Mouse (Mus musculus) megakaryocyte, embryonic 14.5 days (primary cell): Measurements from ENCODE around the gene Gm28845. TPM values are rescaled to one million over a fixed set of nuclear protein-coding genes. Genes with fewer than 3 reads are reported as not detected.
"Not testable (repeated sequence)": the region's sequence is repeated elsewhere in the genome, so short reads cannot be mapped to it uniquely, and the experiment has no call there.

Experiments
- H3K27me3 ChIP-seq: replicated peaks from 2 replicates; pipeline ENCODE3; 2012; ENCODE audit warnings: inconsistent platforms
- H3K36me3 ChIP-seq: replicated peaks from 2 replicates; pipeline ENCODE3; 2012; ENCODE audit warnings: low read length, inconsistent platforms, mixed read lengths
- H3K4me1 ChIP-seq: 2 replicates; pipeline ENCODE4 v1.6.1; 2012; ENCODE audit warnings: inconsistent platforms
- H3K4me3 ChIP-seq: replicated peaks from 2 replicates; pipeline ENCODE3; 2012; ENCODE audit warnings: moderate library complexity, mild to moderate bottlenecking, inconsistent platforms
- H3K9me3 ChIP-seq: 2 replicates; pipeline ENCODE4 v1.6.1; 2012; ENCODE audit warnings: inconsistent platforms
- FLI1 ChIP-seq: IDR thresholded peaks from 2 replicates; pipeline ENCODE4 v1.6.1; 2012; ENCODE audit warnings: low read length, inconsistent platforms, mixed read lengths
- GATA1 ChIP-seq: IDR thresholded peaks from 3 replicates; pipeline ENCODE4 v1.6.1; 2012; ENCODE audit warnings: mixed read lengths, low read length, inconsistent platforms, borderline replicate concordance
- polyA plus RNA-seq: library from polyadenylated mRNA; stranded (reverse); fragments of >175 nt; gene quantifications from 2 replicates; pipeline ENCODE4 v1.2.3, GENCODE M21; 2012; ENCODE audit warnings: low replicate concordance; ENCODE audit not compliant: insufficient read depth

Gene Gm28845
- polyA plus RNA-seq, 1 experiment: not detected

DNA sequence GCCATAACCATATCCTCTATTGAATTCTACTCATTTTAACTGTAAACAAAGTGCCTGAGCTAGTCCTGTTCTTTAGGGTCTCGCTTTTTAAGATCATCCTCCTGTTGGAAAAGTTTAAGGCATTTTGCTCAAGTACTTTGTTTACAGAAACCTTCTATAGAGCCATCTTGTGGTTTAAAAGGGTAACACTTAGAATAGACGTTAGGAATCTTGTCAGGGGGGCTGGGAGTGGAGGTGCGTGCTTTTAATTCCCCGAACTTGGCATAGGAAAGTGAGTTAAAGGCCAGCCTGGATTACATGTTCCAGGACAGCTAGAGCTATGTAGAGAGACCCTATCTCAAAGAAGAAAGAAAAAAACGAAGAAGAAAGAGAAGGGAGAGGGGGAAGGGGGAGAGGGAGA is 43.8 kb downstream of the Gm28845 start:
- Histone ChIP-seq H3K27me3 (no peaks in the 10 kb centered on the region), H3K4me1 (no peaks in the 10 kb centered on the region), H3K36me3 (no peaks in the 10 kb centered on the region), H3K4me3 (no peak overlapping the region), H3K9me3 (0 out of 2 replicates have a peak, but pooled peaks cover 2% of the 10 kb centered on the region)
- no peak for TF ChIP-seq FLI1
- no peak for TF ChIP-seq GATA1

DNA sequence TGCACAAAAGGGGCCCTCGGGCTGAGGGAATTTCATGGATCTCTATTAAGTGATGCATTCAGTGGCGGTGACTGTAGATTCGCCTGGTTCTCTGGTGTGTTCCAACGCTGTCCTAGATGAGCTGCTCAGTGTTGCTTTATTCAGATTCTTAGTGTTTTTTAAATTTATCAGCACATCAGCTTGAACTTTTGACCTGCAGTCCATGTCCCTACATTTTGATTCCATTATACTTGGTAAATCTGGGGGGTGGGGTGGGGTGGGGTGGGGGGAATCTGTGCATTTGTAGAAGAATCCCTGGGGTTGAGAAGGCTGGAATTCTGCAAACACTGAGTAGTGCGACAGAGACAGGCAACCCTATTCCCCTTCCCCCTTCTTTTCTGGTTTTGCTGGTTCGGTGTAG is 45.8 kb downstream of the Gm28845 start, which contains the start of gene Crygc:
TSS of gene Crygc (minus strand) at position 101 of the 400 bp plus-strand sequence.
- Histone ChIP-seq H3K4me3 (no peak within 1 kb of the TSS), H3K9me3 (no peaks in the 10 kb centered on the region), H3K4me1 (no peaks in the 10 kb centered on the region), H3K36me3 (no peaks in the 10 kb centered on the region), H3K27me3 (no peaks in the 10 kb centered on the region)
- no peak for TF ChIP-seq GATA1

DNA sequence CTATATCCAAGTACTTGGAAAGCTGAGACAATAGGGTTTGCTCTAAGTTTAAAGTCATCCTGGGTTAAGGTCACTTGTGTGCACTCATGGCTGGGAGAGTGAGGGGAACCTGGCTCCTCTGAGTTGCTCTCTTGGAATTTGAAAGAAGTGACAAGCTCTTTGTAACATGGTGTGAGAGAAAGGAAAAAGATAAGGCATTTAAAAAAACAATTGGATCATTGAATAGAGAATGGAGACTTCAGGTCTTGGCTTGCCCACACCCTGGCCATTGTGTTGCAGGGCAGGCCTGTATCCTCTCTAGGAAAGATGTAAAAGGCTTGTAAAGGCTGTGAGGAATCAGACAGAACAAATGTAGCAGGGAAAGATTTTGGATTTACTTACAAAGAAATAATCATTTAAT is 51.5 kb downstream of the Gm28845 start:
- peaks cover 4% of the 10 kb centered on the region for H3K9me3 ChIP-seq
- no peaks in the 10 kb centered on the region for H3K27me3 ChIP-seq
- no peaks in the 10 kb centered on the region for H3K36me3 ChIP-seq
- H3K4me3 ChIP-seq: no peak overlapping the region
- TF ChIP-seq FLI1 (no peak), GATA1 (no peak)
- no peaks in the 10 kb centered on the region for H3K4me1 ChIP-seq

DNA sequence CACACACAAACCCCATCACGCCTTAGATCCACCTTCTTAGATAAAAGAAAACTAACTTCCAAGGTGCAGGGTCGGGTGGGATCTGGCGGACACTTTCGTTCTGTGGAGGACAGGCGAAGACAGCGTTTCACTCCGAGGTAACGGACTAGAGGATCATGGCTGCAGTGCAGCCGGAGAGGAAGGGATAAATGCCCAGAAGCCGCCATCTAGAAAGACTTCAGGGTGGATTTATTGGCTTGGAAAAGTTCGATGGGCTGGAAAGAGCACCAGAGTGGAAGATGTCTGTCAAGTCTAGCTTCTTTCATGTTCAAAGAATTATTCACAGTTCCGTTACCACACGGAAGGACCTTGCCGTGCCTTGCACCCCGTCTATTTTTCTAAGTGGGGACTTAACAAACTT is 55.2 kb downstream of the Gm28845 start:
- TF ChIP-seq GATA1 (no peak), FLI1 (no peak)
- Histone ChIP-seq H3K27me3 (no peaks in the 10 kb centered on the region), H3K4me3 (no peak overlapping the region), H3K9me3 (peaks cover 4% of the 10 kb centered on the region), H3K36me3 (no peaks in the 10 kb centered on the region), H3K4me1 (no peaks in the 10 kb centered on the region)

DNA sequence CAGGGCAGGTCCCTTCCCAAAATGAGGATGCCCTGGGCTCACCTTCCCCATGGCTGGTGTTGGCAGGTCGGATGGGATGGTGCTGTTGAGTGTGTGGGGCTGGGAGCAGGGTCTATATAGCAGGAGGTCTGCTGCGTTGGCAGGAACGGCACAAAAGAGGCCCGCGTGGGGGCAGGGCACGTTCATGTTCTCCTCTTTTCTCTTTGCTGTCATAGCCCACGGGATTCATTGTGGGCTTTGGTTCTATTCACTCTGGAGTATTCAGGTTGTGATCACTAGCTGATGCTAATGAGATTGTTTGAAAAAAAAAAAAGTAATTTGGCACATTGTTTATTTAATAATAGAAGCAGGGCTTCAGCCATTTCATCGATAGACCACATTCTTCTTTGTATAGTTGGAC is 56.0 kb downstream of the Gm28845 start, which contains the start of gene Crygd:
TSS of gene Crygd (minus strand) at position 101 of the 400 bp plus-strand sequence.
- Histone ChIP-seq H3K4me3 (no peak within 1 kb of the TSS), H3K36me3 (no peaks in the 10 kb centered on the region), H3K4me1 (no peaks in the 10 kb centered on the region), H3K9me3 (peaks cover 4% of the 10 kb centered on the region), H3K27me3 (no peaks in the 10 kb centered on the region)
- TF ChIP-seq FLI1: no peak
- no peak for TF ChIP-seq GATA1

DNA sequence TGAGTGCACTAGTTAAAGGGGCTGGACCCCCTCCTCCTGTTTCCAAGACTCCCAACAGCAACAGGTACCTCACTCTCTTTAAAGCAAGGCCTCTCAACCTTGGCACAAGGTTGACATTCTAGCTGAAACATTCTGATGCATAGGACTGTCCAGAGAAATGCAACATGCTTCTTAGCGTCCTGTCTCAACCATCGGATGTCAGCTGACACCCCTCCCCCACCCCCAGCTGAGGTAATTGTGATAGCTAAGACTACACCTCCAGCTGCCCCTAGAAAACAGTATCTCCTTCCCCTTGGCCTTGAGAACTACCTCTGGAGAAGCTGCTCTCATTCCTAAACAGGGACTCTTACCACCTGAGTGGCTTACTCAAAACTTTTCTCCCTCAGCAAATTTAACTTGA is 67.2 kb downstream of the Gm28845 start:
- Histone ChIP-seq H3K36me3 (no peaks in the 10 kb centered on the region), H3K4me1 (peaks cover 9% of the 10 kb centered on the region), H3K4me3 (no peak overlapping the region), H3K27me3 (peaks cover 3% of the 10 kb centered on the region), H3K9me3 (peaks cover 5% of the 10 kb centered on the region; the same call in 1 of the 2 replicates)
- TF ChIP-seq GATA1: no peak
- TF ChIP-seq FLI1: no peak

DNA sequence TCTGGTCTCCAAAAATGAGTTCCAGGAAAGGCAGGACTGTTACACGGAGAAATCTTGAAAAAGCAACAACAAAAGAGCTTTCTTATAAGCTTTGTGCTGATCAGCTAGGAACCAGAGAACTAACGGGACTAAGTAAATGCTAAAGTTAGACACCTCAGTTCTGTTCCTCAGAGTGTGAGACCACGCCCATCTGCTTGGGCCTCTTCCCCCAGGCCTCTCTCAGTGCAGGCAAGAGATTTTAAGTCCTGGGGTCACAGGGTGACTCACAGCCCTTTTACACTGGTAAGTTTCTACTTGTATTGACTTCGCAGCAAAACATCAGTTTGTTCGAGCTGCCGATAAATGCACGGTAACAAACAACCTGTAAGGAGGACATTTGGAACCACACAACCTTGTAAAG is 67.7 kb downstream of the Gm28845 start:
- Histone ChIP-seq H3K4me1 (peaks cover 9% of the 10 kb centered on the region), H3K36me3 (no peaks in the 10 kb centered on the region), H3K4me3 (no peak overlapping the region), H3K9me3 (peaks cover 5% of the 10 kb centered on the region; the same call in 1 of the 2 replicates), H3K27me3 (peaks cover 3% of the 10 kb centered on the region)
- TF ChIP-seq GATA1: no peak
- no peak for TF ChIP-seq FLI1

DNA sequence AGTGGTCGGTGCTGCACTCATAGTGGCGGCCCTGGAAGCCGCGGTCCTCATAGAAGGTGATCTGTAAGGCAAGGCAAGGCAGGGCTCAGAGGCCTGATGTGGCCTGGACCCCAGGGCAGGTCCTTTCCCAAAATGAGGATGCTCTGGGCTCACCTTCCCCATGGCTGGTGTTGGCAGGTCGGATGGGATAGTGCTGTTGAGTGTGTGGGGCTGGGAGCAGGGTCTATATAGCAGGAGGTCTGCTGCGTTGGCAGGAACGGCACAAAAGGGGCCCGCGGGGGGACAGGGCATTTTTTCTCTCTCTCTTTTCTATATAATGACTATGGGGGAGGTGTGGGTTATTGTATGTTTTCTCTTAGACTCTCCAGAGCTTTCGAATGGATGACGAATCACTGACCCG is 68.4 kb downstream of the Gm28845 start, which contains the start of gene Cryge:
TSS of gene Cryge (minus strand) at position 198 of the 400 bp plus-strand sequence.
- not testable (repeated sequence) for H3K4me3 ChIP-seq, H3K4me1 ChIP-seq, H3K36me3 ChIP-seq, H3K9me3 ChIP-seq, H3K27me3 ChIP-seq

Other genes starting within 250 kb of the Gm28845 start
- gene Plekhm3, start 162.7 kb downstream of the Gm28845 start, polyA plus RNA-seq: 0.89 TPM in 1 of 2 replicates, not detected in the other
- not detected in 2 replicates for gene Akr1cl, start 86.8 kb downstream of the Gm28845 start, polyA plus RNA-seq
- gene Cryge, start 68.4 kb downstream of the Gm28845 start, polyA plus RNA-seq: not detected in 2 replicates
- not detected in 2 replicates for gene Crygd, start 56.1 kb downstream of the Gm28845 start, polyA plus RNA-seq
- not detected in 2 replicates for gene Crygc, start 45.9 kb downstream of the Gm28845 start, polyA plus RNA-seq
- not detected in 2 replicates for gene Crygb, start 37.3 kb downstream of the Gm28845 start, polyA plus RNA-seq
- gene Cryga, start 16.2 kb downstream of the Gm28845 start, polyA plus RNA-seq: not detected in 2 replicates
- not detected in 2 replicates for gene D630023F18Rik, start 3.7 kb upstream of the Gm28845 start, polyA plus RNA-seq
- 3.3 TPM in 1 of 2 replicates, not detected in the other for gene Idh1, start 66.9 kb upstream of the Gm28845 start, polyA plus RNA-seq
- gene Pikfyve, start 67.1 kb upstream of the Gm28845 start, polyA plus RNA-seq: 1.6 and 2.6 TPM in 2 replicates
- not detected in 2 replicates for gene Pth2r, start 162.5 kb upstream of the Gm28845 start, polyA plus RNA-seq